Comparison of ENCODE assay signal across 8 mouse cellular contexts in genomic region chr4:123564051-123564791, GRCm38 (mm10).
A peak's percentile ranks its signal among the peaks of the same experiment; 100 is the strongest.
DNase-seq lines count a peak whose midpoint lies in the region; ATAC-seq lines count a peak whose summit lies in the region.

No protein-coding gene starts in this region.

- no peak overlapping the region for H3K27ac ChIP-seq in kidney, embryonic 16.5 days (ENCODE audit: low read length)
- peak overlapping the region; percentile 44; the same call in 1 of the 2 replicates for H3K27ac ChIP-seq in embryonic facial prominence, embryonic 13.5 days

- H3K27me3 ChIP-seq in kidney, embryonic 16.5 days (ENCODE audit: insufficient read depth, low read length), result no peaks in the 10 kb centered on the region
- H3K27me3 ChIP-seq in embryonic facial prominence, embryonic 13.5 days, result no peaks in the 10 kb centered on the region

- intact Hi-C loops in gastrocnemius, postnatal 14 days (cut with DNase I; ENCODE audit: low total_unique reads), result no loop called here

- 56% methylated on average over 6 of the region's 6 CpGs for WGBS in kidney, embryonic 16.5 days
- 60% methylated on average over 6 of the region's 6 CpGs for WGBS in embryonic facial prominence, embryonic 13.5 days
- WGBS in large intestine, adult 2 months, result 41% methylated on average over 6 of the region's 6 CpGs

- H3K9me3 ChIP-seq in kidney, embryonic 16.5 days (ENCODE audit: low read length), result no peaks in the 10 kb centered on the region
- no peaks in the 10 kb centered on the region for H3K9me3 ChIP-seq in embryonic facial prominence, embryonic 13.5 days

- no peak overlapping the region for H3K9ac ChIP-seq in kidney, embryonic 16.5 days (replicated peaks; ENCODE audit: low read length)
- no peak overlapping the region for H3K9ac ChIP-seq in embryonic facial prominence, embryonic 13.5 days

- H3K4me1 ChIP-seq in kidney, embryonic 16.5 days (ENCODE audit: insufficient read depth, low read length), result peaks cover 22% of the 10 kb centered on the region
- H3K4me1 ChIP-seq in embryonic facial prominence, embryonic 13.5 days, result peaks cover 22% of the 10 kb centered on the region

- no peaks in the 10 kb centered on the region for H3K36me3 ChIP-seq in kidney, embryonic 16.5 days (ENCODE audit: insufficient read depth, low read length)
- no peaks in the 10 kb centered on the region for H3K36me3 ChIP-seq in embryonic facial prominence, embryonic 13.5 days

- no peak overlapping the region for H3K4me3 ChIP-seq in kidney, embryonic 16.5 days (ENCODE audit: low read length)
- H3K4me3 ChIP-seq in embryonic facial prominence, embryonic 13.5 days, result no peak overlapping the region

- no peak for DNase-seq in kidney, postnatal 10 days
- peak; percentile 25 for DNase-seq in large intestine, adult 2 months (ENCODE audit: low read depth, low spot score)
- DNase-seq in skeletal muscle tissue, adult 2 months (ENCODE audit: low read depth, low spot score), result peak; percentile 27
- DNase-seq in urinary bladder, adult 2 months (ENCODE audit: low spot score), result no peak
- DNase-seq in embryo, embryonic 9.5 days (ENCODE audit: extremely low spot score), result no peak
- DNase-seq in gastrocnemius, postnatal 14 days, result no peak

- no peak overlapping the region for H3K4me2 ChIP-seq in kidney, embryonic 16.5 days (replicated peaks; ENCODE audit: low read depth, low read length)
- H3K4me2 ChIP-seq in embryonic facial prominence, embryonic 13.5 days, result no peak overlapping the region

- ATAC-seq in kidney, embryonic 16.5 days (ENCODE audit: low FRiP score, low TSS enrichment), result peak; percentile 23; the same call in 1 of the 2 replicates
- ATAC-seq in embryonic facial prominence, embryonic 13.5 days (ENCODE audit: insufficient number of reproducible peaks, insufficient read depth, low FRiP score, low TSS enrichment, low read depth), result no peak

Comparison
In these comparisons a context has a peak if more than half of its experiments do, and no peak if none do; other contexts are left out.
1. DNase-seq: peak in large intestine, adult 2 months (single experiment) and skeletal muscle tissue, adult 2 months (single experiment); none in kidney, postnatal 10 days (single experiment), urinary bladder, adult 2 months (single experiment), embryo, embryonic 9.5 days (single experiment) and gastrocnemius, postnatal 14 days (single experiment).